Mouse (Mus musculus): ENCODE results near the gene Gm4756.

GRCm38 (mm10) chr12:72538571-72538970 is 110.9 kb downstream of the Gm4756 start:
- TF ChIP-seq CTCF (IDR thresholded peaks at IDR 0.05; ENCODE audit: borderline replicate concordance, insufficient read depth, low read depth, low read length), result no peak
- no peak for TF ChIP-seq POLR2A (IDR thresholded peaks at IDR 0.05; ENCODE audit: borderline replicate concordance, insufficient read depth, low read length)

Data from cerebellum, adult 2 months (tissue).